Mouse (Mus musculus): ENCODE data around the gene Rps6. TPM values are rescaled to one million over a fixed set of nuclear protein-coding genes. Genes with fewer than 3 reads are reported as not detected.

Rps6 gene
- polyA plus RNA-seq, 1 experiment: 618 TPM

GRCm38 (mm10) chr4:86874146-86874847 lies 17.1 kb upstream of the Rps6 start, which contains the start of gene Acer2:
Acer2 (plus strand) TSS chr4:86874396.
- H3K27ac ChIP-seq (ENCODE audit: insufficient read depth, low read length): no peak within 1 kb of the TSS
- H3K4me1 ChIP-seq (ENCODE audit: control insufficient read depth, insufficient read depth, insufficient read length): no peaks in the 10 kb centered on the region; the same call in 1 of the 2 replicates
- peaks cover 3% of the 10 kb centered on the region; the same call in 1 of the 2 replicates for H3K27me3 ChIP-seq (ENCODE audit: control insufficient read depth, insufficient read depth, low read length)
- under 1% methylated on average over 46 of the region's 60 CpGs for WGBS
- no peaks in the 10 kb centered on the region for H3K36me3 ChIP-seq (ENCODE audit: control insufficient read depth, insufficient read depth, low read length)
- TF ChIP-seq POLR2A (IDR thresholded peaks at IDR 0.05; ENCODE audit: low read depth, low read length) (peak; percentile 37; the same call in 1 of the 2 replicates), CTCF (IDR thresholded peaks at IDR 0.05; ENCODE audit: extremely low read depth, insufficient read depth, insufficient read length, insufficient replicate concordance) (no peak)
- peak within 1 kb of the TSS; percentile 76 for H3K4me3 ChIP-seq (ENCODE audit: extremely low read depth, insufficient read depth, insufficient read length)
- DNase-seq (ENCODE audit: low read depth in 1 of 2, low spot score in 2 of 2): peak; percentile 63 to 95

- H3K4me3 ChIP-seq (ENCODE audit: extremely low read depth, insufficient read depth, insufficient read length): no peak overlapping the region
- H3K4me1 ChIP-seq (ENCODE audit: control insufficient read depth, insufficient read depth, insufficient read length): no peaks in the 10 kb centered on the region; the same call in 1 of the 2 replicates
- H3K27me3 ChIP-seq (ENCODE audit: control insufficient read depth, insufficient read depth, low read length): peaks cover 3% of the 10 kb centered on the region; the same call in 1 of the 2 replicates
- no peak for TF ChIP-seq CTCF (IDR thresholded peaks at IDR 0.05; ENCODE audit: extremely low read depth, insufficient read depth, insufficient read length, insufficient replicate concordance)
- no peak for TF ChIP-seq POLR2A (IDR thresholded peaks at IDR 0.05; ENCODE audit: low read depth, low read length)
- no peak for DNase-seq (ENCODE audit: low read depth in 1 of 2, low spot score in 2 of 2)
- WGBS: 80% methylated on average over 4 of the region's 4 CpGs
- no peaks in the 10 kb centered on the region for H3K36me3 ChIP-seq (ENCODE audit: control insufficient read depth, insufficient read depth, low read length)
- H3K27ac ChIP-seq (ENCODE audit: insufficient read depth, low read length): no peak overlapping the region
Measured at GRCm38 (mm10) chr4:86873072-86873471, 15.9 kb upstream of the Rps6 start.

- DNase-seq (ENCODE audit: low read depth in 1 of 2, low spot score in 2 of 2): no peak
- Histone ChIP-seq H3K4me3 (ENCODE audit: extremely low read depth, insufficient read depth, insufficient read length) (no peak overlapping the region), H3K4me1 (ENCODE audit: control insufficient read depth, insufficient read depth, insufficient read length) (no peaks in the 10 kb centered on the region; the same call in 1 of the 2 replicates), H3K36me3 (ENCODE audit: control insufficient read depth, insufficient read depth, low read length) (no peaks in the 10 kb centered on the region), H3K27ac (ENCODE audit: insufficient read depth, low read length) (no peak overlapping the region), H3K27me3 (ENCODE audit: control insufficient read depth, insufficient read depth, low read length) (peaks cover 3% of the 10 kb centered on the region; the same call in 1 of the 2 replicates)
- TF ChIP-seq POLR2A (IDR thresholded peaks at IDR 0.05; ENCODE audit: low read depth, low read length): no peak
- TF ChIP-seq CTCF (IDR thresholded peaks at IDR 0.05; ENCODE audit: extremely low read depth, insufficient read depth, insufficient read length, insufficient replicate concordance): no peak
Measured at GRCm38 (mm10) chr4:86871988-86872387, 14.8 kb upstream of the Rps6 start.

- TF ChIP-seq POLR2A (IDR thresholded peaks at IDR 0.05; ENCODE audit: low read depth, low read length): no peak
- TF ChIP-seq CTCF (IDR thresholded peaks at IDR 0.05; ENCODE audit: extremely low read depth, insufficient read depth, insufficient read length, insufficient replicate concordance): no peak
- Histone ChIP-seq H3K27ac (ENCODE audit: insufficient read depth, low read length) (no peak overlapping the region), H3K4me1 (ENCODE audit: control insufficient read depth, insufficient read depth, insufficient read length) (no peaks in the 10 kb centered on the region), H3K4me3 (ENCODE audit: extremely low read depth, insufficient read depth, insufficient read length) (no peak overlapping the region), H3K27me3 (ENCODE audit: control insufficient read depth, insufficient read depth, low read length) (no peaks in the 10 kb centered on the region), H3K36me3 (ENCODE audit: control insufficient read depth, insufficient read depth, low read length) (no peaks in the 10 kb centered on the region)
- 92% methylated on average over 5 of the region's 5 CpGs for WGBS
- DNase-seq (ENCODE audit: low read depth in 1 of 2, low spot score in 2 of 2): no peak
Measured at GRCm38 (mm10) chr4:86864087-86864486, 6.9 kb upstream of the Rps6 start.

- no peaks in the 10 kb centered on the region for H3K27me3 ChIP-seq (ENCODE audit: control insufficient read depth, insufficient read depth, low read length)
- H3K4me3 ChIP-seq (ENCODE audit: extremely low read depth, insufficient read depth, insufficient read length): peak overlapping the region; percentile 75; the same call in 1 of the 2 replicates
- no peak for TF ChIP-seq POLR2A (IDR thresholded peaks at IDR 0.05; ENCODE audit: low read depth, low read length)
- TF ChIP-seq CTCF (IDR thresholded peaks at IDR 0.05; ENCODE audit: extremely low read depth, insufficient read depth, insufficient read length, insufficient replicate concordance): no peak
- 62% methylated on average over 12 of the region's 12 CpGs for WGBS
- DNase-seq (ENCODE audit: low read depth in 1 of 2, low spot score in 2 of 2): no peak
- peaks cover 17% of the 10 kb centered on the region for H3K36me3 ChIP-seq (ENCODE audit: control insufficient read depth, insufficient read depth, low read length)
- H3K27ac ChIP-seq (ENCODE audit: insufficient read depth, low read length): no peak overlapping the region
- no peaks in the 10 kb centered on the region; the same call in 1 of the 2 replicates for H3K4me1 ChIP-seq (ENCODE audit: control insufficient read depth, insufficient read depth, insufficient read length)
Measured at GRCm38 (mm10) chr4:86858070-86858440, 843 bp upstream of the Rps6 start.

- Histone ChIP-seq H3K4me3 (ENCODE audit: extremely low read depth, insufficient read depth, insufficient read length) (peak overlapping the region; percentile 82), H3K27me3 (ENCODE audit: control insufficient read depth, insufficient read depth, low read length) (no peaks in the 10 kb centered on the region), H3K36me3 (ENCODE audit: control insufficient read depth, insufficient read depth, low read length) (peaks cover 22% of the 10 kb centered on the region), H3K27ac (ENCODE audit: insufficient read depth, low read length) (peak overlapping the region; percentile 89), H3K4me1 (ENCODE audit: control insufficient read depth, insufficient read depth, insufficient read length) (no peaks in the 10 kb centered on the region; the same call in 1 of the 2 replicates)
- DNase-seq (ENCODE audit: low read depth in 1 of 2, low spot score in 2 of 2): no peak
- TF ChIP-seq POLR2A (IDR thresholded peaks at IDR 0.05; ENCODE audit: low read depth, low read length) (no peak), CTCF (IDR thresholded peaks at IDR 0.05; ENCODE audit: extremely low read depth, insufficient read depth, insufficient read length, insufficient replicate concordance) (no peak)
- WGBS: 2% methylated on average over 50 of the region's 50 CpGs
Measured at GRCm38 (mm10) chr4:86856304-86857112, 704 bp downstream of the Rps6 start.
